Mouse (Mus musculus): ENCODE results near the gene Fam149a.

GRCm38 (mm10) chr8:45305479-45305878 is 76.6 kb downstream of the Fam149a start:
- TF ChIP-seq CTCF (IDR thresholded peaks at IDR 0.05; ENCODE audit: low read depth) (no peak), EP300 (IDR thresholded peaks at IDR 0.05; ENCODE audit: low read depth) (no peak)

Data from liver, embryonic 14.5 days (tissue).